ENCODE assay signal across 22 mouse cellular contexts in the genomic region with DNA sequence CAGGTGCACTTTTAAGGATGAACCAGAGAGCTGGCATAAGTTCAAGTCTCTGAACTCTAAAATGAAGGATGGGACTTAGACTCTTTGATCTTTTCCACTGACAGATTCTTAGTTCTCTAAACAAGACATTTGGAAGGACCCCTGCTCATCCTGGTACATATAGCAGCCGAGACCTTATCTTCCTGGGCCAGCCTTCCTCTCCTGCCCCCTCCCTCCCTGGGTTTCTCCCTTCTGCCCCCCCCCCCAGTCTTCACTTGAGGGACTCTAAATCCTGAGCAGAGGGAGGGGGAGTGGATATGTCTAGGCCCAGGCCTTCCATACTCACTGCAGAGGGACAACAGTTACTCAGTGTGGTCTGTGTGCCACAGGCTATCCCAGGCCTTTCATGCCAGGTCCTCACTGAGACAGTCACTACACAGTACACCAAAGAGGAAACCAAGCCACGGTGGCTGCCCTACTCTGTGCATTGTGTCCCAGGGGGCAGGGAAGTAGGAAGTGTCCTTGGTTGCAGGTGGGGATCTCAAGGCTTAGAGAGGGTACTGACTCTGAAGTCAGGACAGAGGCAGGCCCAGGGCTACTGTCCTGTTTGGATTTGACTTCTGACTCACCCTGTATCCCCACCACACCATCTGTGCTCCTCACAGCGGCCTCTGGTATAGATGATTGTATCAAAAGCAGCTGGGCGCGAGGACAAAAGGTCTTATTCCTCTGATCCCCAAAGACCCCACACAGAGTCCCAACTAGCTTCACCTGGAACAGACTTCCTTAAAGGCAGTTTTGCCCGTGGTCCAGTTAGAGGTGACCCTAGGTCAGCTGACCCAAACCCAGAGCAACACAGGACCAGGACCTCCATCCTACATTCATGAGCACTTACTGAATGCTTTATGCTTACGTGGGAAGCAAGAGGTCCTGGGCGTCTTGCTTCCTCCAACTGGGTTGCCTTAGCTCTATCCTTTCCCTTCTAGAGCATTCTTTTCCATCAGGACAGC. TPM values are rescaled to one million over a fixed set of nuclear protein-coding genes. Genes with fewer than 3 reads are reported as not detected.
DNase-seq lines count a peak whose midpoint lies in the region; ATAC-seq lines count a peak whose summit lies in the region.
"Had no signal": no experiment of that assay in that cellular context is flagged by ENCODE, and none has a peak within 500 bp of the region (broad histone marks: within the 10 kb centered on the region; RNA-seq: fewer than 3 reads in every experiment).

No protein-coding gene starts in this region.

- no peaks in the 10 kb centered on the region for H3K9me3 ChIP-seq in heart, embryonic 14.5 days (ENCODE audit: control insufficient read depth, low read length)
- H3K9me3 ChIP-seq in midbrain, embryonic 11.5 days (ENCODE audit: control insufficient read depth, low read length) = no peaks in the 10 kb centered on the region
- H3K9me3 ChIP-seq in midbrain, embryonic 15.5 days = no peaks in the 10 kb centered on the region
- H3K9me3 ChIP-seq in liver, embryonic 11.5 days (ENCODE audit: control insufficient read depth, low read length) = no peaks in the 10 kb centered on the region
- H3K9me3 ChIP-seq: embryonic facial prominence, embryonic 15.5 days; hindbrain, embryonic 12.5 days; limb, embryonic 13.5 days; midbrain, embryonic 10.5 days had no signal

- no peak for ATAC-seq in heart, embryonic 14.5 days (ENCODE audit: insufficient number of reproducible peaks, insufficient read depth, low FRiP score, low read depth)
- no peak for ATAC-seq in midbrain, embryonic 11.5 days (ENCODE audit: low FRiP score)
- no peak for ATAC-seq in midbrain, embryonic 15.5 days (replicated peaks)
- peak; percentile 65 for ATAC-seq in liver, embryonic 11.5 days (replicated peaks; ENCODE audit: low FRiP score)
- ATAC-seq: CD4-positive, CD25-positive, alpha-beta regulatory T cell, adult 4 months; forebrain, embryonic 16.5 days had no signal

- intact Hi-C loops in heart, postnatal 36 days (cut with DNase I) = no loop called here

- H3K9ac ChIP-seq in heart, embryonic 14.5 days (ENCODE audit: low read length) = no peak overlapping the region
- no peak overlapping the region for H3K9ac ChIP-seq in midbrain, embryonic 11.5 days (ENCODE audit: low read length)
- no peak overlapping the region for H3K9ac ChIP-seq in midbrain, embryonic 15.5 days
- peak overlapping the region; percentile 73 for H3K9ac ChIP-seq in liver, embryonic 11.5 days (ENCODE audit: low read depth, low read length)
- H3K9ac ChIP-seq: embryonic facial prominence, embryonic 15.5 days; hindbrain, embryonic 12.5 days; limb, embryonic 13.5 days had no signal

- H3K27ac ChIP-seq in heart, embryonic 14.5 days (replicated peaks in 1 of 2; ENCODE audit: control insufficient read depth in 1 of 2, insufficient read depth in 1 of 2, low read depth in 2 of 2, low read length in 2 of 2) = peak overlapping the region; percentile 48 to 67; a peak in 1 of 4 replicates
- no peak overlapping the region for H3K27ac ChIP-seq in midbrain, embryonic 11.5 days (ENCODE audit: low read depth, low read length)
- H3K27ac ChIP-seq in midbrain, embryonic 15.5 days = no peak overlapping the region
- H3K27ac ChIP-seq in liver, embryonic 11.5 days (ENCODE audit: low read depth, low read length) = peak overlapping the region; percentile 97
- H3K27ac ChIP-seq: embryonic facial prominence, embryonic 15.5 days; hindbrain, embryonic 12.5 days; limb, embryonic 13.5 days; midbrain, embryonic 10.5 days had no signal

- no peak overlapping the region for H3K4me3 ChIP-seq in heart, embryonic 14.5 days (ENCODE audit: control insufficient read depth in 1 of 2, insufficient read depth in 1 of 2, low read depth in 1 of 2, low read length in 2 of 2)
- no peak overlapping the region for H3K4me3 ChIP-seq in midbrain, embryonic 11.5 days (ENCODE audit: low read depth, low read length)
- no peak overlapping the region for H3K4me3 ChIP-seq in midbrain, embryonic 15.5 days
- H3K4me3 ChIP-seq in liver, embryonic 11.5 days (ENCODE audit: low read depth, low read length) = peak overlapping the region; percentile 53
- H3K4me3 ChIP-seq: embryonic facial prominence, embryonic 15.5 days; hindbrain, embryonic 12.5 days; limb, embryonic 13.5 days; midbrain, embryonic 10.5 days; myocyte had no signal

- WGBS in heart, embryonic 14.5 days = 76% methylated on average over 8 of the region's 8 CpGs
- WGBS in midbrain, embryonic 11.5 days = 79% methylated on average over 8 of the region's 8 CpGs
- whole genome bisulfite sequencing in midbrain, embryonic 15.5 days = 80% methylated on average over 8 of the region's 8 CpGs
- WGBS in liver, embryonic 11.5 days = 49% methylated on average over 8 of the region's 8 CpGs

- no peak for DNase-seq in heart, postnatal 36 days
- peak; percentile 56 for DNase-seq in midbrain, embryonic 11.5 days (ENCODE audit: low spot score, missing footprints)
- DNase-seq in liver, embryonic 11.5 days (ENCODE audit: low spot score) = no peak
- no peak for DNase-seq in urinary bladder, adult 2 months (ENCODE audit: low spot score)
- DNase-seq in ovary, postnatal 36 days (ENCODE audit: low spot score) = no peak
- DNase-seq: adrenal gland, postnatal 14 days; cerebellum, adult 8-10 months; kidney, adult 11 months; lung, postnatal 14 days had no signal

- H3K4me2 ChIP-seq in heart, embryonic 14.5 days (ENCODE audit: low read length) = no peak overlapping the region
- no peak overlapping the region for H3K4me2 ChIP-seq in midbrain, embryonic 11.5 days
- no peak overlapping the region for H3K4me2 ChIP-seq in midbrain, embryonic 15.5 days
- H3K4me2 ChIP-seq in liver, embryonic 11.5 days = peak overlapping the region; percentile 87
- H3K4me2 ChIP-seq: embryonic facial prominence, embryonic 15.5 days; hindbrain, embryonic 12.5 days; limb, embryonic 13.5 days had no signal

- H3K36me3 ChIP-seq in heart, embryonic 14.5 days (ENCODE audit: control insufficient read depth, insufficient read depth, low read length) = no peaks in the 10 kb centered on the region
- no peaks in the 10 kb centered on the region for H3K36me3 ChIP-seq in midbrain, embryonic 11.5 days (ENCODE audit: control insufficient read depth, insufficient read depth, low read length)
- H3K36me3 ChIP-seq in midbrain, embryonic 15.5 days (replicated peaks) = no peaks in the 10 kb centered on the region
- H3K36me3 ChIP-seq in liver, embryonic 11.5 days (ENCODE audit: control insufficient read depth, insufficient read depth, low read length) = peaks cover 13% of the 10 kb centered on the region
- H3K36me3 ChIP-seq: embryonic facial prominence, embryonic 15.5 days; hindbrain, embryonic 12.5 days; limb, embryonic 13.5 days; midbrain, embryonic 10.5 days had no signal

- H3K4me1 ChIP-seq in heart, embryonic 14.5 days (ENCODE audit: control insufficient read depth in 2 of 2, insufficient read depth in 2 of 2, low read length in 2 of 2) = peaks cover 7 to 8% of the 10 kb centered on the region in 2 experiments; a peak in 2 of 4 replicates
- H3K4me1 ChIP-seq in midbrain, embryonic 11.5 days (ENCODE audit: control insufficient read depth, insufficient read depth, low read length) = 0 out of 2 replicates have a peak, but pooled peaks cover 4% of the 10 kb centered on the region
- no peaks in the 10 kb centered on the region for H3K4me1 ChIP-seq in midbrain, embryonic 15.5 days
- H3K4me1 ChIP-seq in liver, embryonic 11.5 days (replicated peaks; ENCODE audit: control insufficient read depth, insufficient read depth, low read length) = peaks cover 44% of the 10 kb centered on the region
- H3K4me1 ChIP-seq: embryonic facial prominence, embryonic 15.5 days had no signal

- peaks cover 16% of the 10 kb centered on the region for H3K27me3 ChIP-seq in heart, embryonic 14.5 days (ENCODE audit: control insufficient read depth, insufficient read depth, low read length)
- peaks cover 19% of the 10 kb centered on the region for H3K27me3 ChIP-seq in midbrain, embryonic 11.5 days (ENCODE audit: control insufficient read depth, insufficient read depth, low read length)
- peaks cover 15% of the 10 kb centered on the region for H3K27me3 ChIP-seq in midbrain, embryonic 15.5 days (replicated peaks)
- no peaks in the 10 kb centered on the region for H3K27me3 ChIP-seq in liver, embryonic 11.5 days (replicated peaks; ENCODE audit: control insufficient read depth, insufficient read depth, low read length)

RNA-seq across cellular contexts. Expression of gene Gfi1b, which starts 4.0 kb away (rescaled TPM):
- 0.23 and 0.43 TPM in 2 replicates for polyA plus RNA-seq in heart, embryonic 14.5 days (2014; fragmentation: Nextera tagmentation; extraction: Ambion mirVana)
- not detected for total RNA-seq in heart, postnatal 36 days (2021)
- polyA plus RNA-seq in midbrain, embryonic 11.5 days (2014; fragmentation: Nextera tagmentation; extraction: Ambion mirVana) = 2.8 and 3.3 TPM in 2 replicates
- not detected in 2 replicates for polyA plus RNA-seq in midbrain, embryonic 15.5 days (2015; fragmentation: Nextera tagmentation; extraction: Ambion mirVana)
- 143 and 151 TPM in 2 replicates for polyA plus RNA-seq in liver, embryonic 11.5 days (2014; fragmentation: Nextera tagmentation; extraction: Ambion mirVana)
- polyA plus RNA-seq in urinary bladder, adult 2 months (2012; rRNA removed) = 0.10 and 0.16 TPM in 2 replicates
- total RNA-seq: gastrocnemius, adult 8-10 months; left cerebral cortex, adult 18-20 months had no signal
- polyA plus RNA-seq: CD4-positive, CD25-positive, alpha-beta regulatory T cell, adult 4 months; cortical plate, adult 2 months; embryonic facial prominence, embryonic 15.5 days; forebrain, embryonic 16.5 days; myocyte had no signal

RNA-seq across cellular contexts. Expression of gene Tsc1, which starts 23.2 kb away (rescaled TPM):
- 12.9 and 14.9 TPM in 2 replicates for polyA plus RNA-seq in heart, embryonic 14.5 days (2014; fragmentation: Nextera tagmentation; extraction: Ambion mirVana)
- 10 to 100 TPM; 26.2 to 26.3 TPM for total RNA-seq in heart, postnatal 36 days (2021)
- polyA plus RNA-seq in midbrain, embryonic 11.5 days (2014; fragmentation: Nextera tagmentation; extraction: Ambion mirVana) = 19.5 and 22.3 TPM in 2 replicates
- polyA plus RNA-seq in midbrain, embryonic 15.5 days (2015; fragmentation: Nextera tagmentation; extraction: Ambion mirVana) = 38.6 and 40.3 TPM in 2 replicates
- 20.7 and 21.3 TPM in 2 replicates for polyA plus RNA-seq in liver, embryonic 11.5 days (2014; fragmentation: Nextera tagmentation; extraction: Ambion mirVana)
- polyA plus RNA-seq in urinary bladder, adult 2 months (2012; rRNA removed) = 11.3 and 13.6 TPM in 2 replicates

RNA-seq across cellular contexts. Expression of gene Gtf3c5, which starts 34.2 kb away (rescaled TPM):
- polyA plus RNA-seq in heart, embryonic 14.5 days (2014; fragmentation: Nextera tagmentation; extraction: Ambion mirVana) = 20.0 and 20.7 TPM in 2 replicates
- total RNA-seq in heart, postnatal 36 days (2021) = 10 to 100 TPM in 1 of 2 experiments, 1 to 10 TPM in 1; 9.6 to 11.5 TPM
- 38.8 and 40.5 TPM in 2 replicates for polyA plus RNA-seq in midbrain, embryonic 11.5 days (2014; fragmentation: Nextera tagmentation; extraction: Ambion mirVana)
- polyA plus RNA-seq in midbrain, embryonic 15.5 days (2015; fragmentation: Nextera tagmentation; extraction: Ambion mirVana) = 48.2 and 49.2 TPM in 2 replicates
- polyA plus RNA-seq in liver, embryonic 11.5 days (2014; fragmentation: Nextera tagmentation; extraction: Ambion mirVana) = 30.8 and 32.9 TPM in 2 replicates
- 21.3 and 21.7 TPM in 2 replicates for polyA plus RNA-seq in urinary bladder, adult 2 months (2012; rRNA removed)

RNA-seq across cellular contexts. Expression of gene Cel, which starts 54.6 kb away (rescaled TPM):
- polyA plus RNA-seq in heart, embryonic 14.5 days (2014; fragmentation: Nextera tagmentation; extraction: Ambion mirVana) = not detected in 2 replicates
- total RNA-seq in heart, postnatal 36 days (2021) = not detected
- polyA plus RNA-seq in midbrain, embryonic 11.5 days (2014; fragmentation: Nextera tagmentation; extraction: Ambion mirVana) = 0.07 TPM in 1 of 2 replicates, not detected in the other
- polyA plus RNA-seq in midbrain, embryonic 15.5 days (2015; fragmentation: Nextera tagmentation; extraction: Ambion mirVana) = 0.10 and 0.13 TPM in 2 replicates
- not detected in 2 replicates for polyA plus RNA-seq in liver, embryonic 11.5 days (2014; fragmentation: Nextera tagmentation; extraction: Ambion mirVana)
- 0.07 and 0.44 TPM in 2 replicates for polyA plus RNA-seq in urinary bladder, adult 2 months (2012; rRNA removed)
- total RNA-seq: gastrocnemius, adult 8-10 months; heart, adult 8-10 months; left cerebral cortex, adult 18-20 months had no signal
- polyA plus RNA-seq: CD4-positive, CD25-positive, alpha-beta regulatory T cell, adult 4 months; forebrain, embryonic 16.5 days; hindbrain, embryonic 12.5 days; midbrain, embryonic 10.5 days; myocyte had no signal

Comparison
In these comparisons a context has a peak if more than half of its experiments do, and no peak if none do; other contexts are left out.
1. H3K27ac ChIP-seq: peak in heart, embryonic 14.5 days (2 of 2) and liver, embryonic 11.5 days (single experiment); none in midbrain, embryonic 11.5 days (single experiment) and midbrain, embryonic 15.5 days (single experiment).
2. RNA of gene Gfi1b, which starts 4.0 kb away (polyA plus RNA-seq): 143 to 151 TPM in liver, embryonic 11.5 days; 2.8 to 3.3 TPM in midbrain, embryonic 11.5 days, 0.23 to 0.43 TPM in heart, embryonic 14.5 days, 0.10 to 0.16 TPM in urinary bladder, adult 2 months and not detected in midbrain, embryonic 15.5 days; every median in the first group is over 10 times any median in the second.